Mouse (Mus musculus) hindbrain, embryonic 15.5 days (tissue): ENCODE measurements around the gene Ankra2. TPM values are rescaled to one million over a fixed set of nuclear protein-coding genes. Genes with fewer than 3 reads are reported as not detected.
A peak's percentile ranks its signal among the peaks of the same experiment; 100 is the strongest.

ENCODE experiments used
- ATAC-seq: fragments of 200-750 bp; cut with Nextera tagmentation; 2 replicates; pipeline ENCODE4 v1.8.0; 2017; ENCODE audit warnings: low read depth, moderate number of reproducible peaks, moderate TSS enrichment; ENCODE audit not compliant: low FRiP score
- H3K27ac ChIP-seq: fragments of 300-500 bp; sonication (generic); replicated peaks from 2 replicates; pipeline ENCODE4 v1.5.1; 2015; ENCODE audit warnings: mild to moderate bottlenecking, inconsistent platforms
- H3K27me3 ChIP-seq: fragments of 300-500 bp; sonication (generic); 2 replicates; pipeline ENCODE4 v1.6.1; 2015; ENCODE audit warnings: control low read depth, inconsistent platforms
- H3K36me3 ChIP-seq: fragments of 300-500 bp; sonication (generic); 2 replicates; pipeline ENCODE4 v1.6.1; 2015; ENCODE audit warnings: control low read depth, inconsistent platforms
- H3K4me1 ChIP-seq: fragments of 300-500 bp; sonication (generic); replicated peaks from 2 replicates; pipeline ENCODE4 v1.6.1; 2015; ENCODE audit warnings: control low read depth, inconsistent platforms
- H3K4me2 ChIP-seq: fragments of 300-500 bp; sonication (generic); 2 replicates; pipeline ENCODE4 v1.6.1; 2015; ENCODE audit warnings: moderate library complexity, mild to moderate bottlenecking, inconsistent platforms
- H3K4me3 ChIP-seq: fragments of 300-500 bp; sonication (generic); 2 replicates; pipeline ENCODE4 v1.5.1; 2015; ENCODE audit warnings: mild to moderate bottlenecking, inconsistent platforms
- H3K9ac ChIP-seq: fragments of 300-500 bp; sonication (generic); 2 replicates; pipeline ENCODE4 v1.6.1; 2015; ENCODE audit warnings: inconsistent platforms
- H3K9me3 ChIP-seq: fragments of 300-500 bp; sonication (generic); 2 replicates; pipeline ENCODE4 v1.6.1; 2016; ENCODE audit warnings: control low read depth, inconsistent platforms
- WGBS: fragments of 180-500 bp; shearing (Covaris S2); methylation state at CpG from one replicate; pipeline ENCODE4 v1.1.7; 2015; 5-methylcytosine and 5-hydroxymethylcytosine counted together
- polyA plus RNA-seq: library from polyadenylated mRNA; unstranded; fragments of >200 nt; fragmentation: Nextera tagmentation; extraction: Ambion mirVana; gene quantifications from 2 replicates; pipeline ENCODE4 v1.2.1, GENCODE M21; 2015

Ankra2 gene
- polyA plus RNA-seq, 1 experiment from 2014 or later, result 68.4 TPM

- Histone ChIP-seq H3K36me3 (peaks cover 18% of the 10 kb centered on the region), H3K27ac (peak overlapping the region; percentile 91), H3K9me3 (no peaks in the 10 kb centered on the region), H3K9ac (peak overlapping the region; percentile 94), H3K4me2 (peak overlapping the region; percentile 77), H3K4me3 (peak overlapping the region; percentile 94), H3K4me1 (peaks cover 20% of the 10 kb centered on the region), H3K27me3 (no peaks in the 10 kb centered on the region)
- no peak for ATAC-seq
- WGBS, result 2% methylated on average over 16 of the region's 16 CpGs
These were observed 54.4 kb downstream of the Ankra2 start for GRCm38 (mm10) chr13:98317246-98317677.

- no peak overlapping the region for H3K9ac ChIP-seq
- peak overlapping the region; percentile 77 for H3K4me2 ChIP-seq
- no peak overlapping the region for H3K4me3 ChIP-seq
- no peak for ATAC-seq
- H3K27ac ChIP-seq, result no peak overlapping the region
- WGBS, result 91% methylated on average over 6 of the region's 6 CpGs
- no peaks in the 10 kb centered on the region for H3K27me3 ChIP-seq
- peaks cover 13% of the 10 kb centered on the region; the same call in 1 of the 2 replicates for H3K36me3 ChIP-seq
- no peaks in the 10 kb centered on the region for H3K9me3 ChIP-seq
- peaks cover 20% of the 10 kb centered on the region for H3K4me1 ChIP-seq
These were observed 55.0 kb downstream of the Ankra2 start for GRCm38 (mm10) chr13:98317911-98318310.

Other genes starting within 250 kb of the Ankra2 start
- 27.6 and 29.3 TPM in 2 replicates for gene Arhgef28, start 56.6 kb upstream of the Ankra2 start, polyA plus RNA-seq
- 28.6 and 29.8 TPM in 2 replicates for gene Utp15, start within 50 bp of the Ankra2 start, polyA plus RNA-seq
- not detected in 2 replicates for gene Gm21976, start 16.8 kb downstream of the Ankra2 start, polyA plus RNA-seq
- 444 and 475 TPM in 2 replicates for gene Btf3, start 53.9 kb downstream of the Ankra2 start, polyA plus RNA-seq
- gene Foxd1, start 91.2 kb downstream of the Ankra2 start, polyA plus RNA-seq, result 1.1 and 1.2 TPM in 2 replicates
- 0.86 and 1.3 TPM in 2 replicates for gene Gm10320, start 228.9 kb downstream of the Ankra2 start, polyA plus RNA-seq